Mouse (Mus musculus): ENCODE measurements around the gene Ubox5.
"Not testable (repeated sequence)": the region's sequence is repeated elsewhere in the genome, so short reads cannot be mapped to it uniquely, and the experiment has no call there.

Ubox5 gene

DNA sequence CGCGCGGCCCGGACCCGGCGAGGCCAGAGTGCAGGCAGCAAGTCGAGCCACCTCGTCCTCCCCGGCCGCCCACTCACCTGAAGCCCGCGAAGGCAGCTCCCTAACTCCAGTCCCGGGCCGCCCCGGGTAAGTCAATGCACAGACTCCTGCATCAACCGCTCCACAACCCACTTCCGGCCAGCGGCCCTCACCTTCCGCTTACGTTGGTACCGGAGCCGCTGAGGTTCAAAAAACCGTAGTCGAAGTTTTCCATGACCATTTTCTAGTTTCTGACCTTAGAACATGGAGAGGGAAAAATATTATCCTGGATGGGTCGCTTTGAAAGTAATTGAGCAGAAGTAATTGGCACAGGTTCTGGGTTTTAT lies at the start of gene Ubox5, which contains the start of gene Fastkd5:
Gene Ubox5 (minus strand): TSS at position 200 of the 365 bp plus-strand sequence.
Gene Fastkd5 (minus strand): TSS at position 189 of the 365 bp plus-strand sequence.
- DNase-seq (ENCODE audit: low spot score): peak; percentile 91

DNA sequence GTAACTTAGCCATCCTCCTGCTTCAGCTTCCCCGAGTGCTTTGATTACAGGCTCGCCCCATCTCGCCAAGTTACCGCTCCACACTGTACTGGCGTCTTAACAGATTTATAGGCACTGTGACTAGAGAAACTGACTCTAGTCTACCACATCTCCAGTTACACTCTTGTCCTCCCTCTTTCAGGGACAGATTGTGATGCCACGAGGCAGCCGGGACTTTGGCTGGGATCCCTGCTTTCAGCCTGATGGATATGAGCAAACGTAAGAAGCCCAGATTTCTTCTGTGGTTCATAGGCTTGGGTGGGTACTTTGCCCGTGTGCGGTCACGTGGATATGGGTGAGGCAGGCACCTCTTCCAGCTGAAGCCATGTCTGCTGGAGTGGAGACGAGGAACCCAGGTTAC lies 49.3 kb upstream of the Ubox5 start:
- DNase-seq (ENCODE audit: low spot score): no peak

DNA sequence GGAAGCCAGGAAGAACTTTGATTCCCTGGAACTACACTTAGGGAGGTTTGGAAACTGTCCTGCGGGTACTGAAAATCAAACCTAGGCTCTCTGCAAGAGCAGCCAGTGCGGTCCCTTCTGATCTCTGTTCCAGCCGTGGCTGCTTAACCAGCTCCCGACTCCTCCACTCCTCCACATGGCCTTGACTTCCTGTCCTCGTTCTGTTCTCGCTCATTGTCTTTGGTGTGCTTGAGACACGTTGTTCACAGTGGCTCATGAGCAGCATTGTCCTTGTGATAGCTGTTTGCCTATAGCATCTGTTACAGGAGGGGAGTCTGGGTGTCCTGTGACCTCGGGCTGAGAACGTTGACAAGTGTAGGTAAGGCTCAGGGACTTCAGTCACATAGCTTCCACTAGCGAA lies 47.4 kb upstream of the Ubox5 start:
- DNase-seq (ENCODE audit: low spot score): no peak

DNA sequence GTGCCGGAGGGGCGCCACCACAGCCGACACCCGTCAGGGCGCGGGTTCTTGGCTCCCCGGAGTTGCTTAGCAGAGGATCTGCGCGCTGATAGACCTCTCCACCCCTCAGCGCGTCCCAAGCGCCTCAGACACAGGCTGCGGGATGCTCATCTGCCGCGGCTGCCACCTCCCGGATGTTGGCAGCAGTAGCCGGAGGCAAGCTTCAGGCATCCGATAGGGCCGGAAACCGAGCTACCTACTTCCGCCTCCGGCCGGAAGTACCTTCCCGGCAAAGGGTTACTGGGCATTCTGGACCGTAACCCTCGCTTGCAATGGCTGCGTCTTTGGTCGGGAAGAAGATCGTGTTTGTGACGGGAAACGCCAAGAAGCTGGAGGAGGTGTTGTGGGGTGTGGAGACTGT lies 37.7 kb upstream of the Ubox5 start, which contains the start of gene Itpa:
Gene Itpa (plus strand): TSS at position 52 of the 400 bp plus-strand sequence.
- DNase-seq (ENCODE audit: low spot score): peak; percentile 91

DNA sequence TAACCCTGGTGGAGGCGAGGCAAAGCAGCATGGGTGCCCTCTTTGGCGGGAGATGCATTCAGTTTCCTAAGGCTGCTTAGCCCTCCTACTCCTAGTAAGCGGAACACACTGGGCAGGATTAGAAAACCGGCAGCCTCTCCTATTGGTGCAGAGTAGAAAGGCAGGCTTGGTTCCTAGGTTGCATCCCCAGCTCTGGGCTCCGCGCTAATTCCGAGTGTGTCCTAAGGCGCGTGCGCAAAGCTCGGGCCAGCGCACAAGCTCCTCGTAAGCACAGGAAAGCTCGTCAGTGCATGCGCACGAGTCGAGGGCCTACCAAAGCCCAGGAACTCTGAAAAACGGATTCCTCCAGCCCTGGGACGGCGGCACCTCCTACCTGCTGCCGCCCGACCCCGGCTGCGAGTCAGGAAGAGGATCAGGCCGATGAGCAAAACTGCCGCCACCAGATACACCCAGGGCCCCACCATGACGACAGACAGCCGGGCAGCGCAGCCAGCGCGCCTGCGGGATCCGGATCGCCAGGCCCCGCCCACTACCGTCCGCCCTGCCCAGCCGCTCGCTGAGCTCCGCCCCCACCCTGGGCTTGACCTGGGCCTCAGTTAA lies 34.4 kb upstream of the Ubox5 start, which contains the start of gene Ddrgk1:
Gene Ddrgk1 (minus strand): TSS at position 558 of the 600 bp plus-strand sequence.
- peak; percentile 94 for DNase-seq (ENCODE audit: low spot score)

DNA sequence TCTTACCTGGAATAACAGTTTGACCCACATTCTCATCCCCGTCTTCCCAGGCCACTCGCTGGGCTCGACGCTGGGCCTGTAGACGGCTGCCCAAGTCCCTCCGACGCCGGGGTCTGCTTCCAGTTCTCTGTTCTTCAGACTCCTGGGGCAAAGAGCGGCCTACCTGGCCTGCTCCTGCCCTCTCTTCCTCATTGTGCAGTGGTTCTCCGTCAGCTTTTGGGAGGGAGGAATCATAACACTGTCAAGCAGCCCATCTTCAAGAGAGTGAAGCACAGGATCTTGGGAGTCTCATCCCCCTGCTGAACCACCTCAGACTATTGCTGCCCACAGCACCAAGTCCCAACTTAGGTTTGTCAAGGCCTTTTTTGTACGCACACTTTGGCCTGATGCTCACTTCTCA lies 33.5 kb upstream of the Ubox5 start:
- no peak for DNase-seq (ENCODE audit: low spot score)

DNA sequence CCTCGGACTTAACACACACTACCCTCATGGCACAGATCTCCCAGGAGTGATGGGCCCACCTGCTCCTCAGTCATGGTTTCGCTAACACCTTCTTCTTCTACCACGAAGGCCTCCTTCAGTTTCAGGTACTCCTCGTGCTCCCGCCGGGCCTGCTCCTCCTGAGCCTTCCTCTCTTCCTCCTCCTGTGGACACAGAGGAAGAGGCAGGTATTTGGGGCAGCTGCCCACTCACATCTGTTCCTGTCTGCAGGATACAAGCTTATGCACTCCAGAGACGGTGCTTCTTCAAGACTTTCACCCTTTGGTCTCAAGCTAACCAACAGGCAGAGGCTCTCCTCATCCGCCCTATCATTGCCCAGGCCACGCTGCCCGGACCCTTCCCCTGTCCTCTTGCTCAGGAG lies 28.7 kb upstream of the Ubox5 start:
- DNase-seq (ENCODE audit: low spot score): no peak

DNA sequence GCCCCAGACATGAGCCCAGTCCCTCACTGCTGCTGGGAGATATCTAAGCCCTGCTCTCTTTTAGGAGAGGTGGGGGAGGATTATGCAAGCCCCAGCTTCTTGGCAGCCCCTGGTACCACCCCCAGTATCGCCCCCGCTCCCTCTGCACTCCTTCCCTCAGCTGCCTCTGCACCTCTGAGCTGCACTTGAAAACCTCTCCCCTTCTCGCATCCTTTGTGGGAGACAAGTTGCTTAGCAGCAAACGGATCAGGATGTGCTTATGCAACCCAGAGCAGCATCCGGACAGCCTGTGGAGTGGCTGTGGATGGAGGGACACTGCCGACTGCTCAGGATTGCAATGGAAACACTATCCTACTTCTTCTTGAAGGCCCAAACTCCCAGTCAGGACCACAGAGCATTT lies 27.7 kb upstream of the Ubox5 start:
- DNase-seq (ENCODE audit: low spot score): no peak

DNA sequence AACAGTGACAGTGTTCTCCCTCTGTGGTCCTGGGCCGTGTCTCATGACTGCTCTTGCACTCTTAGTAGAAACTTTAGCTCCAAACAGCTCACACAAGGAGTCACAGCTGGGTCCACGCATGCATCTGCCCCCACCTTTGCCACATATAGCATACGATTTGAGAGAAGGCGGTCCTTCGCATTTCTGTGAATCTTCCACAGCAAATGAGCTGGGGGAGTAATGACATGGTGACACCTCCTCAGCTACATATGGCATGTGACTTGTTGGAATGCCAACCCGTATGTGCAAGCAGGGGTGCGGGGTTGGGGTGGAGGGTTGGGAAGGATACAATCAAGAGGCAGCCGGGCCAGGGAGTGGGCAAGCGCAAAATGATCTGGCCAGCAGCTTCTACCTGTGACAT lies 26.7 kb upstream of the Ubox5 start:
- no peak for DNase-seq (ENCODE audit: low spot score)

DNA sequence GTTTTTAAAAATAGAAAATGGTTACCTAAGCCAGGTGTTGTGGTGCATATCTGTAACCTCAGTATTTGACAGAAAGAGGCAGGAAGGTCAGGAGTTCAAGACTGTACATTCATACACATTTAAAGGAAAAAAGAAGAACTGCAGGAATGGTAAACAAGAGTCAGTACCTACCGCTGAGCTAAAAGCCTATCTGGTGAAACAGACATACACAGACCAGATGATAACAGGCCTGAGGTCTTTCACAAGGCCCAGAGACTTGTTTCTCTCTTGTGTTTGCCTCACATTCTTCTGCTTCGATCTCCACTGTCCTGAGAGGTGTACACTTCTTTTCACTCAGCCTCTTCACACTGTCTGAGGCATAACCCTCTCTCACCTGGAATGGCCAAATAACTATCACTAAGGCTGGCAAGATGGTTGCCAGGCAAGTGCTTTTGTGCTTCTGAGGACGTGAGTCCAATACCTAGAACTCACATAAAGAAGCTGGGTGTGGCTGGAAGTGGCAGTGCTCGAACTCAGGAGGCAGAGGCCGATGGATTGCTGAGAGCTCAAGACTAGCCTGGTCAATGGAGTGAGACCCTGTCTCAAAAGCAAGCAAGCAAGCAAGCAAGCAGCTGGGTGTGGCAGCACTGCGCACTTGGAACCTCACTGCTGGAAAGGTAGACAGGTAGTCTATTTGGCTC lies 26.0 kb upstream of the Ubox5 start:
- DNase-seq (ENCODE audit: low spot score): no peak

DNA sequence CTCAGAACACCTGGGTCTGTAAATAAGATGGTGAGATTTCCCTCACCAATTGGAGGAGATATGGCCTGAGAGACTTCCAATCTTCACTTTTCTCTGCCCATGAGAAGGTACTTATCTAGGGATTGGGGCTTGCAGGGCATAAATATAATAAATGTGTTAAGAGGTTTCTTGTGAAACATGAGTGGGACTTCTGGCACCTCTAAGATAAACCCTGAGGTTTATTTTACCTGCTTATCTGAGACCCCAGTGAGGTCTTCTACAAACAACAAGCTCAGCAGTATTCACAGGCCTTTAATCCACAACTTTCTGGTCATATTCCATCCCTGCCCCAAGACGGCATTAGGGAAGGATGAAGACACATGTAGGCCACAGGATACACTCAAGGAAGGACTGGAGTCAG lies 23.9 kb upstream of the Ubox5 start:
- DNase-seq (ENCODE audit: low spot score): no peak

DNA sequence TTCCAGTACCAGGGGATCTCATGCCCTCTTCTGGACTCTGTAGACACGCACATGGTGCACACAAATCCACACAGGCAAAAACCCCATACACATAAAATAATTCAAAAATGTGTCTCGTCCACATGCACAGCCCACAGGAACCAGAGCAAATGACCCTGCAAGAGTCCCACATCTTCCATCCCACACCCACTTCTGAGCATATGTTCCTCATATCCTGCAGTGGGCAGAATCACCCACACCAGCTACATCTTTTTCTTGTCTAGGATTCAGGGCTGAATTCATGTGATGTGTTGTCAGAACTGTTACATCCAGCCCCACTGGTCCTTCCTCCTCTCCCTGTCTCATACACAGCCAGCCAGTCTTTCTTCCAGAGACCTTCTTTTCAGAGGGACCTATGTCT lies 23.5 kb upstream of the Ubox5 start:
- DNase-seq (ENCODE audit: low spot score): no peak

DNA sequence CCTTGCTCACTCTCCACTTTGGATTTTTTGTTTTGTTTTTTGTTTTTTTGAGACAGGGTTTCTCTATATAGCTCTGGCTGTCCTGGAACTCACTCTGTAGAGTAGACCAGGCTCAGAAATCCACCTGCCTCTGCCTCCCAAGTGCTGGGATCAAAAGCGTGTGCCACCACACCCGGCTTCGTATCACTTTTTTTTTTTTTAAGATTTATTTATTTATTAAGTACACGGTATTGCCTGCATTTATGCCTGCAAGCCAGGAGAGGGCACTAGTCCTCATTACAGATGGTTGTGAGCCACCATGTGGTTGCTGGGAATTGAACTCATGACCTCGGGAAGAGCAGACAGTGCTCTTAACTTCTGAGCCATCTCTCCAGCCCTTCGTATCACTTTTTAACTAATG lies 19.2 kb upstream of the Ubox5 start:
- not testable (repeated sequence) for DNase-seq (ENCODE audit: low spot score)

DNA sequence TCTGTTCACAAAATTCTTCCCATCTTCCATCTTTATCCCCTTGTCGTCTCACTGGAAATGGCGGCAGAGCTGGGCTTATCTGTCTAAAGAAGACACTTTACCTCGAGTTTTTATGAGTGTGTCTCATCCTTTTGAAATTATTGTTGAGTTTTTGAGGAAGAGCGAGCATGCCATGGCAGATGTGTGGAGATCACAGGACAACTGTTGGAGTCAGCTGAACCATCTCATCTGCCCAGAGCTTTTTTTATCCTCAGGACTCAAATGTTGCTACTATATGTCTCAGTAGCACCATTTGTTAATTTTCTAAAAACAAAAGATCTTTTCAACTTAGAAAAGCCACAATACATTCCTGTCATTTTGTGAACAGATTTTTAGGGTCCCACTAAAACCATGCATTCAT lies 15.4 kb upstream of the Ubox5 start:
- DNase-seq (ENCODE audit: low spot score): no peak

DNA sequence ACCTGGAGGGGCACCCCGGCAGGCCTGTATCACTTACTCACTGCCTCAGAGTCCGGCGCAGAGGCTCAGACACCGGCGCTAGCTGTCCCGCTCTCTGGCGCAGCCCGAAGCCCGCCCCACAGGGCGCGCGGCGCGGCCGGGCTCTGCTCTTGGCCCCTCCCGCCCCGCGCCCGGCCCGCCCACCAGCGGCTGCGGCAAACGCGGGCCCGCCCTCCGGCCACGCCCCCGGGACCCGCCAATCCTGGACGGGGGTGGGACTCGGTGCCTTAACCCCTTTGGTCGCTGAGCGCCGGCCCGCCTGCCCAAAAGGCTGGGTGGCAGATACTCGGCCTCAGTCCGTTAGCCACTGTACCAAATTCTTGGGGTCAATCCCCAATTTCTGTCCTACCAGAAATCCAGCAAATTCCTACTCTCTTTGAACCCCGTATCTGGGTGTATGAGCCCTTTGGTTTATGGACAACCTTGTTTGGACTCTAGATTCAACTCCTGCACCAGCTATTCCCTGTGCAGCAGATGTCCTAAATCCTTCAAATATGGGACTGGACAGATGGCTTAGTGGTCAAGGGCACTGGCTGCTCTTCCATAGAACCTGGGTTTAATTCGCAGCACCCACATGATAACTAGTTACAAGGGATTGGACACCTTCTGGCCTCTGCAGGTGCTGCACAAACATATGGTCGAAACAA lies 13.0 kb upstream of the Ubox5 start, which contains the start of gene Lzts3:
Gene Lzts3 (minus strand): TSS at position 120 of the 686 bp plus-strand sequence.
- DNase-seq (ENCODE audit: low spot score): peak; percentile 93

DNA sequence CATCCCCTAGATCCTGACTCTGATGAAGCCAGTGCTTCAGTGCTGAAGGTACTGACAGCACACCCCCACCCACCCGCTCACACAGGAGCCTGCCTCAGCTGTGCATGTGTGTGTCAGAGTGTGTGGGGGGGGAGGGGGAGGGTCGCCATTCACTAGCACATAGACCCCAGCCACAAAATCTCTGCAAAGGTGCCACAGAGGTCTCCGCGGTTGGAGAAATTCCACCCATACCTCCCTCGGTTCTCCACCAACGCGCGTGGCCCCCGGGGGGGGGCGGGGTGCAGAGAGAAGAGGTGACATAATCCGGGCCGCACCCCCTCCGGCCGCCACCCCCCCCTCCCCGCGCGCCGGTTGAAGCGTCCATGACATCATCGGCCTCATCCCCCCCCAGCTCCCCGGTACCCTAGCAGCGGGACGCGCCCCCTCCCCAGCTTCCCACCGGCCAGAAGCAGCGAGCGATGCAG lies 12.4 kb upstream of the Ubox5 start:
- DNase-seq (ENCODE audit: low spot score): peak; percentile 39

DNA sequence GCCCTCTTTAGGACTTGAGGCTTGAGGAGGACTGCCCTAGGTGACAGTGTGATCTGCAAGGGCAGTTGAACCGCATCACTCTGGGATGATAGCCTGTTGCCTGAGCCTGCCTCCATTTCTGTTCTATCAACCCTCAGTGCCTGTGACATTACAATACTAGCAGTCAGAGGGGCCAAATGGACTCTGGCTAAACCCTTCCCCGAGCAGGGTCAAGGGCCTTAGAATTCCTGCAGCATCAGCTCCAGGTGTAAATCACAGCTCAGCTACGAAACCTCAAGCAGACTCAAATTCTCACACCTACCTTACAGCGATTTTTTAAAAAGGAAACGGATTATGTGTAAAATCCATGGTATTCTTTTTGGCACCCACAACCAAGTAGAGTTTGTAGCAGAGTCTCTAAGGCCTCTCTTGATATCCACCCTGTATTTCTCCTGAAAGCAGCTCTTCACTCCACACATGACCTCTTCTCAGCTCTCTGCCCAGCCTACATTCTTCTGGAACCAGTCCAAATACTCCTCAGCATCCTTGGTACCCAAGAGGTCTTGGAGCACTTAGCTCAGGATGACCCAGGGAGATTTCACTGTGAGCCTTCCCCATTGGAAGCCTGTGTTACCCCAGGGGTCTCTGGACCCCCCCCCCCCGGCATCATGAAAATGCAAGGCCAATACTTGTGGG lies 11.7 kb upstream of the Ubox5 start:
- no peak for DNase-seq (ENCODE audit: low spot score)

DNA sequence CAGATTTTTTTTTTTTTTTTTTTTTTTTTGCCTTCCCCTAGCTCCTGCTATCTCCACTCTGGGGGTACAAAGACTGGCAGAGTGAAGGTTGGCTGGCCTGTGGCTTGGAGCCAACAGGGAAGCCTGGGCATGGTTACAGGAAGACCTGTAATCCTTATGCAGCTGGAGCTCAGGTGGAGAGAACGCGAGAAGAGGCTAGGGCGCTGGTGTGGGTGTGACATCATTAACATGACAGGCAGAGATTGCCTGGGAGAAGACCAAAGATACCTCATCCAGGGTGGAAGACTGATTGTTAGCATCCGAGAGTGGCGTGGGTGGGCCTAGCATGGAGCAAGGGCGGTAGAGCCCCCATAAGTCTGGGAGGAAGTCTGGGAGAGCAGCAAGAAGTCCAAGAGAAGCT lies 9.4 kb upstream of the Ubox5 start:
- DNase-seq (ENCODE audit: low spot score): no peak

DNA sequence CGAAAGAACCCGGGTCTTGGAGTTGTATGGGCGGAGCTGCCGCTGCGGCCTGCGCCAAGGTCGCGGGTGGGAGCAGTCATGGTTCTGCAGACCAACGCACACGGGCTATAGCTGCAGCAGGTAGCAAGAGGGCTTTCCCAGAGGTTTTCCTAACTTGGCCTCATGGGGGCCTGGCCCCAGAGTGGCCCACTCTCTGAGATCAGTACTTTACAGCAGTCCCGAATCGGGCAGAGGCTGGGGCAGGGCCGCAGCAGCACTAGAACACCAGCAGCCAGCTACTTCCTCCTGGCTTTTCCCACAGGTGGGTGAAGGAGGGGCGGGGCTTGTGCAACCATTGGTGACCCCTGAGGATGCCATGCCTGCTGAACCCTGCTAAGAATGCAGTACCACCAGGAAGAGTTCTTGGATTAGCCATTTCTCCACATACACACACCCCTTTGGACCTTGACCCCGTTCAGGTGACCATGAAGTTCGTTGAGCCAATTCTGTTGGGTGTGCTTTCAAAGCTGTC lies 8.3 kb upstream of the Ubox5 start:
- no peak for DNase-seq (ENCODE audit: low spot score)

DNA sequence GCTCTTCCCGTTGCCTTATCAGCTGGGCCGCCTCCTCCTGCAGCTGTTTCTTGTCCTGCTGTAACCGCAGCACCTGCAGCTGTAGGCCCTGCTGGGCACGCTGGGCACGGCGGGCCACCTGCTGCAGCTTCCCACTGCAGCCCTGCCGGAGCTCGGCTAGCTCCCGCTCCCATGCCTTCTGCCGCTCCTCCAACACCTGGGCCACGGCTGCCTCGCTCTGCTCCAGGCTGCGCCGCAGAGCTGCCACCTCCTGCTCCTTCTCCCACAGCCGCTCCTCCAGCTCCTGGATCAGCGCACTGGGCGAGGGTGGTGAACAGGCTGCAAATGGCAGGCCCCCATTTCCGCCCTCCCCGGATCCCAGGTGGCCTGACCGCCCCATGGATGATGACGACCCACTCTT lies 6.0 kb upstream of the Ubox5 start:
- peak; percentile 23 for DNase-seq (ENCODE audit: low spot score)

DNA sequence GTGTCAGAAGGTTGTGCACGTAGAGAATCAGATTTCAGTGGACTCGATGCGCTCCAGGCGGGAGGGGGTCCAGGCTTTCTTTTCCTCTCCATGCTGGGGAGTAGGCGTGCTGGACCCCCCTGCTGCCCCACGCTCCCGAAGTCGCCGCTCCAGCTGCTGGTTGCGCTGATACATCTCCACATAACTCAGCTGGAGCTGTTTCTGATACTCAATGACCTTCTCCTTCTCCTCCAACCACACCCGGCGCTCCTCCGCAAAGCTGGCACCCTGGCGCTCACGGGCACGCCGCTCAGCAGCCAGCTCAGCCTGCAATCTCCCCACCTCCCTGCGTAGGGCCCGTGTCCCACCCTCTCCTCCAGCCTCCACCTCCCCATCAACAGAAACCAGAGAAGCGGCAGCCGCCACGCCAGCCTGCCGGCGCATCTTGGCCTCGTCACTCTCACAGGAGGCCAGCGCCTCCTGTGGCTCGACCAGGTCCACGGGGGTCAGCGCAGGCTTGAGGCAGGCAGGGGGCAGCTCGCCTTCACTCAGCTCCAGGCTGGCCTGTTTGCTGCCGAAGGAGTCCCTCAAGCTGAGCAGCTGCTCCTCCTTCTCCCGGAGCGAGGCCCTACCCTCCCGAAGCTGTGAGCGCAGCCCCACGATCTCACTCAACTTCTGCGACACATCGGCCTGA lies 5.0 kb upstream of the Ubox5 start:
- peak; percentile 68 for DNase-seq (ENCODE audit: low spot score)
